Mouse (Mus musculus): ENCODE data around the gene Pla2g4b. TPM values are rescaled to one million over a fixed set of nuclear protein-coding genes. Genes with fewer than 3 reads are reported as not detected.

Pla2g4b gene
- total and polyA plus RNA-seq, 3 experiments: 0.90 to 2.7 (median 2.5) TPM

DNA sequence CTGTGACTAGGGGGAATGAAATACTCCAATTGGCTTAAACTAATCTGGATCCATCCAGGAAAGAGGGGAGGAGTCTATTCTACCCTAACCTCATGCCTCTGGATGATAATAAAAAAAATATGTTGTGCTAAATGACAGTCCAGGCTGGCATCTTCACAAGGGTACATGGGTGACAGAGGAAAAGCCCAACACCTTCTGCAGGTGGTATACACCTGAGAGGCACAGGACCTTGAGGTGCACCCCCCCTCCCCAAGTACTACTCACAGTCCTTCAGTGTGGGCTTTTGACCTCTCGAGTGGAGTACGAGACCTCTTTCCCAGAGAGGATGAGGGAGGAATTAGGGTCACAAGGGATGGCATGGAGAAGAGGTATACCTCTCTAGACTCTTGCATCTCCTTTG is 54.7 kb downstream of the Pla2g4b start:
- Histone ChIP-seq H3K36me3 (replicated peaks in 1 of 2; ENCODE audit: control insufficient read depth in 1 of 2, insufficient read depth in 1 of 2, low read length in 1 of 2) (peaks cover 7 to 46% of the 10 kb centered on the region in 2 experiments), H3K4me1 (ENCODE audit: control insufficient read depth in 1 of 2, insufficient read depth in 2 of 2) (peaks cover 0 to 14% of the 10 kb centered on the region in 2 experiments; a peak in 2 of 4 replicates), H3K79me2 (replicated peaks; ENCODE audit: control insufficient read depth, extremely low read depth, insufficient read depth, poor library complexity, severe bottlenecking) (no peaks in the 10 kb centered on the region), H3K4me2 (ENCODE audit: insufficient read depth, low read depth, poor library complexity, severe bottlenecking) (no peak overlapping the region), H3K4me3 (replicated peaks in 1 of 3; ENCODE audit: low read depth in 2 of 3, low read length in 2 of 3, poor library complexity in 1 of 3) (no peak overlapping the region), H3K27me3 (replicated peaks) (no peaks in the 10 kb centered on the region), H3K9ac (ENCODE audit: insufficient read depth, low read depth) (no peak overlapping the region), H3K27ac (ENCODE audit: insufficient read depth, low read depth) (no peak overlapping the region), H3K9me3 (replicated peaks; ENCODE audit: low read length) (no peaks in the 10 kb centered on the region)
- no peak for TF ChIP-seq CHD2 (IDR thresholded peaks at IDR 0.05; ENCODE audit: low read length)
- TF ChIP-seq MAZ (IDR thresholded peaks at IDR 0.05; ENCODE audit: low read depth, low read length): no peak
- no peak for TF ChIP-seq NELFE (IDR thresholded peaks at IDR 0.05; ENCODE audit: low read depth, low read length)
- TF ChIP-seq MYC (IDR thresholded peaks at IDR 0.05; ENCODE audit: low read depth, low read length): no peak
- TF ChIP-seq MXI1 (IDR thresholded peaks at IDR 0.05; ENCODE audit: low read depth, low read length): no peak
- TF ChIP-seq PAX5 (IDR thresholded peaks at IDR 0.05; ENCODE audit: low read length): no peak
- no peak for TF ChIP-seq MEF2A (IDR thresholded peaks at IDR 0.05; ENCODE audit: borderline replicate concordance, low read depth, low read length)
- TF ChIP-seq BHLHE40 (IDR thresholded peaks at IDR 0.05; ENCODE audit: low read depth, low read length): no peak
- TF ChIP-seq MAFK (IDR thresholded peaks at IDR 0.05; ENCODE audit: insufficient replicate concordance, low read length): no peak
- TF ChIP-seq ELF1 (IDR thresholded peaks at IDR 0.05; ENCODE audit: low read depth, low read length): no peak
- no peak for TF ChIP-seq IRF4 (IDR thresholded peaks at IDR 0.05; ENCODE audit: low read depth, low read length)
- TF ChIP-seq TBP (conservative IDR thresholded peaks at IDR 0.05; ENCODE audit: low read depth, low read length): no peak
- no peak for TF ChIP-seq SIN3A (IDR thresholded peaks at IDR 0.05; ENCODE audit: low read length)
- TF ChIP-seq CTCF (conservative IDR thresholded peaks at IDR 0.05 in 1 of 2, IDR thresholded peaks at IDR 0.05 in 1 of 2; ENCODE audit: low read depth in 2 of 2, low read length in 2 of 2): no peak
- dilution Hi-C loops (cut with MboI; ENCODE audit: extremely low pct_ligation_motif_present, extremely low pct_unique_long_range_greater_than_20kb, low sequenced_read_pairs) (no loop called here), in situ Hi-C loops (cut with MboI; ENCODE audit: low pct_ligation_motif_present, low pct_unique_long_range_greater_than_20kb, low sequenced_read_pairs) (loop anchor here (5.0 to 25.0 kb wide), 2 partner anchors 84 to 199 kb away; partner anchors contain the start of gene Pla2g4d)
- DNase-seq (ENCODE audit: extremely low read depth): no peak

DNA sequence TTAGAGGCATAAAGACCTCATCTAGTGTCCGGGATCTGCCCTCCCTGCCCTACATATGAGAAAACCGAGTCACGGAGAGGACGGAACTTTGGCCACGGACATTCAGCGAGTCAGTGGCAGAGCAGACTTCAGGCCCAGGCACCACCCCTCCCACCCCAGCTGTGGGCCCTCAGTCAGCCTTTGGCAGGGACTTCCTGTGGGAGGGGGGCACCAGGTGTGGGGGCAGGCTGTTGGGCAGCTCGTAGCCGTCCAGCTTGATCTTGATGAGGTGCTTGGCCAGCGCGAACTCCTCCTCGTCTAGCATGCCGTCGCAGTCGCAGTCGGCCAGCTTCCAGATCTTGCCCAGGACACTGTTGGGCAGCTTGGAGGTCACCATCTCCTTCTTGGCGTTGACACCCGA is 57.8 kb downstream of the Pla2g4b start:
- in situ Hi-C loops (cut with MboI; ENCODE audit: low pct_ligation_motif_present, low pct_unique_long_range_greater_than_20kb, low sequenced_read_pairs): loop anchor here (25.0 kb wide), 1 partner anchor 196 kb away; the partner anchor contains the start of gene Pla2g4d

More for the DNA sequence above, 57.8 kb downstream of the Pla2g4b start:
- DNase-seq (ENCODE audit: extremely low read depth): no peak
- H3K4me2 ChIP-seq (ENCODE audit: insufficient read depth, low read depth, poor library complexity, severe bottlenecking): no peak overlapping the region
- no peaks in the 10 kb centered on the region for H3K9me3 ChIP-seq (replicated peaks; ENCODE audit: low read length)
- H3K27ac ChIP-seq (ENCODE audit: insufficient read depth, low read depth): no peak overlapping the region
- no peaks in the 10 kb centered on the region for H3K27me3 ChIP-seq (replicated peaks)
- peaks cover 7 to 62% of the 10 kb centered on the region in 2 experiments for H3K36me3 ChIP-seq (replicated peaks in 1 of 2; ENCODE audit: control insufficient read depth in 1 of 2, insufficient read depth in 1 of 2, low read length in 1 of 2)
- TF ChIP-seq MAX (IDR thresholded peaks at IDR 0.05; ENCODE audit: low read length) (no peak), BHLHE40 (IDR thresholded peaks at IDR 0.05; ENCODE audit: low read depth, low read length) (no peak)
- dilution Hi-C loops (cut with MboI; ENCODE audit: extremely low pct_ligation_motif_present, extremely low pct_unique_long_range_greater_than_20kb, low sequenced_read_pairs): no loop called here
- H3K9ac ChIP-seq (ENCODE audit: insufficient read depth, low read depth): no peak overlapping the region
- H3K4me3 ChIP-seq (replicated peaks in 1 of 3; ENCODE audit: low read depth in 2 of 3, low read length in 2 of 3, poor library complexity in 1 of 3): no peak overlapping the region
- no peaks in the 10 kb centered on the region for H3K79me2 ChIP-seq (replicated peaks; ENCODE audit: control insufficient read depth, extremely low read depth, insufficient read depth, poor library complexity, severe bottlenecking)
- peaks cover 0 to 3% of the 10 kb centered on the region in 2 experiments; a peak in 1 of 4 replicates for H3K4me1 ChIP-seq (ENCODE audit: control insufficient read depth in 1 of 2, insufficient read depth in 2 of 2)

Other genes with a start within 250 kb of the Pla2g4b start
- gene Rpap1, start 245.9 kb upstream of the Pla2g4b start, total RNA-seq (2012; rRNA removed): 28.9 and 31.8 TPM in 2 replicates
- gene Rpap1, start 245.9 kb upstream of the Pla2g4b start, total RNA-seq (2014; rRNA removed): 8.5 and 9.0 TPM in 2 replicates
- gene Rpap1, start 245.9 kb upstream of the Pla2g4b start, polyA plus RNA-seq (2012; ENCODE audit: insufficient read length, low read depth): 28.7 and 34.7 TPM in 2 replicates
- gene Tyro3, start 235.7 kb upstream of the Pla2g4b start, total RNA-seq (2012; rRNA removed): 31.8 and 39.7 TPM in 2 replicates
- 19.1 and 20.3 TPM in 2 replicates for gene Tyro3, start 235.7 kb upstream of the Pla2g4b start, total RNA-seq (2014; rRNA removed)
- gene Tyro3, start 235.7 kb upstream of the Pla2g4b start, polyA plus RNA-seq (2012; ENCODE audit: insufficient read length, low read depth): 23.7 and 24.7 TPM in 2 replicates
- 30.1 and 34.0 TPM in 2 replicates for gene Mga, start 136.2 kb upstream of the Pla2g4b start, total RNA-seq (2012; rRNA removed)
- 21.8 and 23.9 TPM in 2 replicates for gene Mga, start 136.2 kb upstream of the Pla2g4b start, total RNA-seq (2014; rRNA removed)
- 25.8 and 37.5 TPM in 2 replicates for gene Mga, start 136.2 kb upstream of the Pla2g4b start, polyA plus RNA-seq (2012; ENCODE audit: insufficient read length, low read depth)
- gene Mapkbp1, start 60.7 kb upstream of the Pla2g4b start, total RNA-seq (2012; rRNA removed): 4.3 and 4.4 TPM in 2 replicates
- gene Mapkbp1, start 60.7 kb upstream of the Pla2g4b start, total RNA-seq (2014; rRNA removed): 1.8 and 1.9 TPM in 2 replicates
- gene Mapkbp1, start 60.7 kb upstream of the Pla2g4b start, polyA plus RNA-seq (2012; ENCODE audit: insufficient read length, low read depth): 4.5 and 7.0 TPM in 2 replicates
- gene Jmjd7, start 5.9 kb upstream of the Pla2g4b start, total RNA-seq (2012; rRNA removed): 12.7 and 14.6 TPM in 2 replicates
- 8.4 and 11.3 TPM in 2 replicates for gene Jmjd7, start 5.9 kb upstream of the Pla2g4b start, total RNA-seq (2014; rRNA removed)
- gene Jmjd7, start 5.9 kb upstream of the Pla2g4b start, polyA plus RNA-seq (2012; ENCODE audit: insufficient read length, low read depth): 10.6 and 15.0 TPM in 2 replicates
- 1.0 and 1.9 TPM in 2 replicates for gene Gm28042, start 5.9 kb upstream of the Pla2g4b start, total RNA-seq (2012; rRNA removed)
- gene Gm28042, start 5.9 kb upstream of the Pla2g4b start, total RNA-seq (2014; rRNA removed): 0.77 and 0.84 TPM in 2 replicates
- 1.8 and 2.0 TPM in 2 replicates for gene Gm28042, start 5.9 kb upstream of the Pla2g4b start, polyA plus RNA-seq (2012; ENCODE audit: insufficient read length, low read depth)
- gene Ehd4, start 121.2 kb downstream of the Pla2g4b start, total RNA-seq (2012; rRNA removed): 8.1 and 9.2 TPM in 2 replicates
- 9.6 and 9.8 TPM in 2 replicates for gene Ehd4, start 121.2 kb downstream of the Pla2g4b start, total RNA-seq (2014; rRNA removed)
- gene Ehd4, start 121.2 kb downstream of the Pla2g4b start, polyA plus RNA-seq (2012; ENCODE audit: insufficient read length, low read depth): 22.9 and 27.7 TPM in 2 replicates
- not detected in 2 replicates for gene Pla2g4e, start 211.9 kb downstream of the Pla2g4b start, total RNA-seq (2012; rRNA removed)
- not detected in 2 replicates for gene Pla2g4e, start 211.9 kb downstream of the Pla2g4b start, total RNA-seq (2014; rRNA removed)
- gene Pla2g4e, start 211.9 kb downstream of the Pla2g4b start, polyA plus RNA-seq (2012; ENCODE audit: insufficient read length, low read depth): not detected in 2 replicates

Measured in CH12.LX (cell line).